Mouse (Mus musculus): Measurements from ENCODE around the gene Ppfia4.

The Ppfia4 gene

GRCm38 (mm10) chr1:134339162-134339561 is 6.4 kb upstream of the Ppfia4 start:
- DNase-seq (ENCODE audit: low spot score): no peak

- no peak for DNase-seq (ENCODE audit: low spot score)
Measured at GRCm38 (mm10) chr1:134336958-134337710, 4.4 kb upstream of the Ppfia4 start.

- no peak for DNase-seq (ENCODE audit: low spot score)
Measured at GRCm38 (mm10) chr1:134335924-134336810, 3.4 kb upstream of the Ppfia4 start.

- DNase-seq (ENCODE audit: low spot score): no peak
Measured at GRCm38 (mm10) chr1:134335211-134335923, 2.6 kb upstream of the Ppfia4 start.

- no peak for DNase-seq (ENCODE audit: low spot score)
Measured at GRCm38 (mm10) chr1:134334111-134334827, 1.5 kb upstream of the Ppfia4 start.

GRCm38 (mm10) chr1:134333371-134334110 is 813 bp upstream of the Ppfia4 start:
- no peak for DNase-seq (ENCODE audit: low spot score)

GRCm38 (mm10) chr1:134331879-134332635 is 671 bp downstream of the Ppfia4 start:
- peak; percentile 84 for DNase-seq (ENCODE audit: low spot score)

GRCm38 (mm10) chr1:134326841-134327346 is 5.8 kb downstream of the Ppfia4 start:
- DNase-seq (ENCODE audit: low spot score): no peak

GRCm38 (mm10) chr1:134322591-134322990 is 10.1 kb downstream of the Ppfia4 start:
- DNase-seq (ENCODE audit: low spot score): no peak

- no peak for DNase-seq (ENCODE audit: low spot score)
Measured at GRCm38 (mm10) chr1:134320691-134321301, 11.9 kb downstream of the Ppfia4 start.

- no peak for DNase-seq (ENCODE audit: low spot score)
Measured at GRCm38 (mm10) chr1:134318261-134318660, 14.5 kb downstream of the Ppfia4 start.

- DNase-seq (ENCODE audit: low spot score): no peak
Measured at GRCm38 (mm10) chr1:134316361-134316760, 16.4 kb downstream of the Ppfia4 start.

- DNase-seq (ENCODE audit: low spot score): no peak
Measured at GRCm38 (mm10) chr1:134315181-134315580, 17.5 kb downstream of the Ppfia4 start.

GRCm38 (mm10) chr1:134311760-134312159 is 21.0 kb downstream of the Ppfia4 start:
- DNase-seq (ENCODE audit: low spot score): no peak

- DNase-seq (ENCODE audit: low spot score): no peak
Measured at GRCm38 (mm10) chr1:134310729-134311128, 22.0 kb downstream of the Ppfia4 start.

GRCm38 (mm10) chr1:134310291-134310690 is 22.4 kb downstream of the Ppfia4 start:
- DNase-seq (ENCODE audit: low spot score): no peak

GRCm38 (mm10) chr1:134307409-134307808 is 25.3 kb downstream of the Ppfia4 start:
- no peak for DNase-seq (ENCODE audit: low spot score)

- DNase-seq (ENCODE audit: low spot score): no peak
Measured at GRCm38 (mm10) chr1:134304940-134305339, 27.8 kb downstream of the Ppfia4 start.

- DNase-seq (ENCODE audit: low spot score): no peak
Measured at GRCm38 (mm10) chr1:134302568-134303238, 30.0 kb downstream of the Ppfia4 start.

Measured in layer of hippocampus, adult 9-10 months (tissue).